Mouse (Mus musculus): ENCODE results near the gene Usb1. TPM values are rescaled to one million over a fixed set of nuclear protein-coding genes. Genes with fewer than 3 reads are reported as not detected.

The Usb1 gene
- total RNA-seq, 1 experiment, result 25.9 TPM

DNA sequence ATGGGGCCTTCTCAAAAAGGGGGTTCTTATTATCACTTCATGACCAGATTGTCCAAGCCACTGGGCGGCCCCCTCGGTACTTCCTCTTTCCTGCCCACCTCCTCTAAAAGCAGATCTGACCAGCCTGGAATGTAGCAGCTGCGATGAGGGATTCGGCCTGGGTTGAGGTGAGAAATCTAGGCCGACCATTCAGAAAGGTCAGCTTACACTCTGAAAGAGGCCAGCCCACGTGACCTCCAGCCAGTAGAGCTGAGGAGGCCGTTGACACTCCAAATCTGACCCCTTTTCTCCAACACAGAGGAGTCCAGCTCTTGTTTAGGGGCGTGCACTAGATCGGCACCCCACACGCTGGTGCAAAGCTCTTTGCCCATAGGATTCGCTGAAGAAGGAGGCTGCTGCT lies 64.7 kb downstream of the Usb1 start:
- H3K4me3 ChIP-seq (ENCODE audit: insufficient read depth in 1 of 2, low read depth in 1 of 2, low read length in 2 of 2, poor library complexity in 1 of 2, severe bottlenecking in 1 of 2), result no peak overlapping the region

More for the DNA sequence above, 64.7 kb downstream of the Usb1 start:
- peaks cover 0 to 19% of the 10 kb centered on the region in 2 experiments; a peak in 2 of 4 replicates for H3K4me1 ChIP-seq (ENCODE audit: control insufficient read depth in 2 of 2, insufficient read depth in 2 of 2, low read length in 2 of 2, poor library complexity in 1 of 2)
- no peaks in the 10 kb centered on the region for H3K36me3 ChIP-seq (ENCODE audit: control insufficient read depth, insufficient read depth, low read length, poor library complexity, severe bottlenecking)
- no peak for TF ChIP-seq HCFC1 (IDR thresholded peaks at IDR 0.05; ENCODE audit: borderline replicate concordance, insufficient read depth, low read length)
- TF ChIP-seq CHD2 (IDR thresholded peaks at IDR 0.05; ENCODE audit: low read depth, low read length), result no peak
- TF ChIP-seq ZNF384 (IDR thresholded peaks at IDR 0.05; ENCODE audit: low read depth, low read length), result no peak
- TF ChIP-seq MAFK (IDR thresholded peaks at IDR 0.05; ENCODE audit: insufficient read depth, low read depth, low read length), result no peak
- no peak for TF ChIP-seq ZC3H11A (IDR thresholded peaks at IDR 0.05; ENCODE audit: borderline replicate concordance, low read depth, low read length)
- H3K9me3 ChIP-seq (ENCODE audit: control insufficient read depth, insufficient read depth, low read depth, low read length), result no peaks in the 10 kb centered on the region
- DNase-seq (ENCODE audit: low read depth, low spot score), result no peak
- H3K9ac ChIP-seq (ENCODE audit: insufficient read depth, low read depth, low read length, poor library complexity, severe bottlenecking), result no peak overlapping the region
- H3K27ac ChIP-seq (ENCODE audit: insufficient read depth, low read depth, low read length, poor library complexity, severe bottlenecking), result no peak overlapping the region
- in situ Hi-C loops (cut with MboI; ENCODE audit: low sequenced_read_pairs in 2 of 2, unreplicated experiment in 2 of 2), result no loop called here

Other genes starting within 250 kb of the Usb1 start
- 34.6 and 45.6 TPM in 2 replicates for gene Kifc3, start 129.5 kb upstream of the Usb1 start, total RNA-seq (2012; rRNA removed)
- gene Cngb1, start 25.7 kb upstream of the Usb1 start, total RNA-seq (2012; rRNA removed), result 1.1 and 1.5 TPM in 2 replicates
- gene Tepp, start 21.7 kb upstream of the Usb1 start, total RNA-seq (2012; rRNA removed), result 0.45 and 0.95 TPM in 2 replicates
- gene Zfp319, start 334 bp upstream of the Usb1 start, total RNA-seq (2012; rRNA removed), result 2.4 and 3.2 TPM in 2 replicates
- gene Mmp15, start 20.0 kb downstream of the Usb1 start, total RNA-seq (2012; rRNA removed), result 5.0 and 5.4 TPM in 2 replicates
- 64.4 and 70.5 TPM in 2 replicates for gene Cfap20, start 102.6 kb downstream of the Usb1 start, total RNA-seq (2012; rRNA removed)
- 40.2 and 52.4 TPM in 2 replicates for gene Csnk2a2, start 157.8 kb downstream of the Usb1 start, total RNA-seq (2012; rRNA removed)
- gene Ccdc113, start 201.8 kb downstream of the Usb1 start, total RNA-seq (2012; rRNA removed), result 1.1 and 1.4 TPM in 2 replicates
- gene Prss54, start 244.1 kb downstream of the Usb1 start, total RNA-seq (2012; rRNA removed), result not detected in 2 replicates

Data from ES-E14 (cell line).